Mouse (Mus musculus) thymus, adult 2 months (tissue): ENCODE data around the gene Klrb1c.

ENCODE experiments used
- CTCF ChIP-seq: fragments of 200-500 bp; IDR thresholded peaks from 2 replicates; pipeline ENCODE4 v1.5.1; 2012; ENCODE audit warnings: mild to moderate bottlenecking, control low read depth, low read length, moderate library complexity, borderline replicate concordance; ENCODE audit not compliant: control insufficient read depth, poor library complexity, insufficient read depth; ENCODE audit errors: extremely low read depth
- POLR2A ChIP-seq: fragments of 200-500 bp; IDR thresholded peaks from 2 replicates; pipeline ENCODE4 v1.6.1; 2012; ENCODE audit warnings: mild to moderate bottlenecking, low read length, control low read depth, moderate library complexity; ENCODE audit not compliant: control insufficient read depth, poor library complexity, insufficient read depth; ENCODE audit errors: extremely low read depth

DNA sequence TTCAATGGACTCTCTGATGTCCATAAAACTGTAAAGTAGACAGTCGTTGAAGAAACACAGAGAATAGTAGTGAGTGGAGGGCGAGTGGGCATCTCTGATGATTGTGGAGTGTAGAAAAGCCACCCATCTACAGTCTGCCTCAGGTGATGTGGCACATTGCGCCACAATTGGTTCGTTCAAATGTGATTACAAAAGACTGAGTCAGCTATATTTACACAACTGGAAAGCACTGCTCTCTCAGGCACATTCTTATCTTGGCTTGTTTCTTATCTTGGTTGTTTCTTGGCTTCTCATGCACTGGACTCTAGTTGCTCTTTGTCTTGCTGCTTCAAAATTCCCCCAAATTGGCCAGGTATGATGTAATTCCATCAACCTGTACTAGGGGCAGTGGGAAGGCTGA, 46.6 kb upstream of the Klrb1c start:
- TF ChIP-seq POLR2A (no peak), CTCF (no peak)
